Mouse (Mus musculus): ENCODE measurements at regions not wholly inside any gene's neighbourhood (a gene's known extent, or its start where the extent isn't known, plus 50 kb on each side); places are given as distances from the start of the nearest gene placed in this dataset.
A peak's percentile ranks its signal among the peaks of the same experiment; 100 is the strongest.

DNA sequence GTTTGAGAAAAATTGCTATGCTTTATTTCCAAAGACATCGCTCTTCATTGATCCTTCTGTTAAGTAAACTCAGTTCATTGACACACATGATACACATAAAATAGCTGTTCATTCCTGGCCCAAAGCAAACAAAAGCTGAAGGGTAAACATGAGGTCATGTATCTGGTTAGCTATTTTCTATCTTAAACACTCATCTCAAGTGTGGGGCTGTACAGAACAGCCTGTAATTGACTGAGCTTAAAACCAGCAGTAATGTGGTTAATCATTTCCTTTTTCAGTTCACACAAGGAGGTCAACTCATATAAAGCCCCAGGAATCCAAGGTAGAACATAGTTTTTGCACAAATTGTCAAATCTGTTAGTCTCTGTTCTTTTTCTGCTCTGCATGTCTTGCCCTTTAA is 94.5 kb downstream of the Cldn17 start:
- no peak for DNase-seq

- DNase-seq, result peak; percentile 3
Measured at GRCm38 (mm10) chr16:88408144-88408543, 98.6 kb downstream of the Cldn17 start.

GRCm38 (mm10) chr16:88404331-88404730 is 102.4 kb downstream of the Cldn17 start:
- no peak for DNase-seq

DNA sequence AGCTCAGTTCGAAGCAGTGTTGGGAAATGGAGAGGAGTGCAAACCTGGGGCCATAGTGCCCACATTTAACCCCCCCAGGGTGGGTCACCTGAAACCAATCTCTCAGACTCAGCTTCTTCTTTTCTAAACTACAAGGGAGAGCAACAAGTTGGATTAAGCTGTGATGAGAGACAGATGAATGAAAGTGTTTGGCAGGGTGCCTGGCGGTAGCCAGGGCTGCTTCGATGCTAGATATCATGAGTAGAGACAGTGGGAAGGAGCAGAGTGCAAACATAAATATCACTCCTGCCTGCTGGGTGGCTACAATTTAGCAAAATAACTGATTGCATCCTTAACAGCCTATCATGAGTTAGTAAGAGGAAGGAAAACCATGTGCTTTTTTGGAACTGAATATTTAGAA is 106.9 kb downstream of the Cldn17 start:
- no peak for DNase-seq

DNA sequence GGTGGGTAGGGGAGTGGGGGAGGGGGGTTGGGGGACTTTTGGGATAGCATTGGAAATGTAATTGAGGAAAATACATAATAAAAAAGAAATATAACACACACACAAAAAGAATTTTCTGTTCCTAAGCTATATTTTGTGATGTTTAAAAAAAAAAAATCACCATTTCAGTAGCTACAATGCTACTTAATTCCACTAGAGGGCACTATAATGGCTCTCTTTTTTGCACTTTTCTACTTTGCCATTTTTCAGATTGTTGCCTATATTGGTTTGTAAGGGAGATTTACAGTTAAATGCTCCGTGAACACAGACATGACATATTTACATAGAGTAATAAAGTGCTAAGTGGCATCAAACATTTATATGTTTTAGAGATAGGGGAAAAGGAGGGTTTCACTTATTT is 102.7 kb upstream of the Grik1 start:
- no peak for DNase-seq

DNA sequence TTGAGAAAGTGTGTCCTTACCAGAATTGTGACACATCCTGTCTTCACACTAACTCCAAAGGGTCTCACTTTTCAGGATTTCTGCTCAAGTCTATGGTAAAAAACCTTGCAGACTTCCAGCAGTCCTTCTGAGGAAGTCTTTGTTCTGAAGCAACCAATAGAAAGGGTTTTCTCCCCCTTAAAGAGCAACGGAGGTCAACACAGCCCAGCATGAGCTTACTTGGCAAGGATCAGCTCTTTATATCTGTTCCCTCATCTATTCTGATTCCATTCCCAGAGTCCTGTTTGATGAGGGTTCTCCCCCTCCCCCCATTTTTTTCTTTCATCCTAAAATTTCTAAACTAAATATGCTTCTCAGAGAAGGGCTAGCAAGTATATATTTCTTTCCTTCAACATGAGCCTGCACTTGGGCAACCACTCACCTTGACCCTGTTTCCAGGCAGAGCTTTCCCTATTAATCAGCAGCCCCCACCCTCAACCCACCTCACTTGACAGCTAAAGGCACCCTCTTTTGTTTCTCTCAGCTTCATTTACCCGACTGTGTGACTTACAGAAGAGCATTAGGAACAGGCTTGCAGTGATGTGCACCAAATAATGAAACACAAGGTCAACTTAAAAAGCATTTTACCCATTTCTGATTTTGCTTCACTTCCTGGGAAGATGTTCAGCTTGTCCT is 91.7 kb upstream of the Grik1 start:
- no peak for DNase-seq

DNA sequence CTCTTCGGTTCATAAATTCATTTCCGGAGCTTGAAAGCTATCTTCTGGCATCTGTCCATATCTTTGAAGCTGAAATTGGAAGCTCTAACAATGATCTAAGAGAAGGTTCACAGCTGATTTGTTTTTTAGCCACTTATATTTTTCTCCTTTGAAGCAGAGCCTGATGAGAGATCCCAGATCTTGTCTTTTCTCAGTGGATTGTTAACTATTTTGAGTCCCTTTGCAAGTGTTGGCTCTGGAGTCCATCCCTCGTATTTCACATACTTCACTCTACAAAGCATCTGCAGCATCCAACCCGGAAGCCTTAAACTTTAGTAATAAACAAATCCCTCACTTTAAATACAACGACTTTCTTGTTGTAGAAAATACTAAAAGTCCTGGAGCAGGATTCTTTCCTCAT is 85.6 kb upstream of the Grik1 start:
- no peak for DNase-seq

DNA sequence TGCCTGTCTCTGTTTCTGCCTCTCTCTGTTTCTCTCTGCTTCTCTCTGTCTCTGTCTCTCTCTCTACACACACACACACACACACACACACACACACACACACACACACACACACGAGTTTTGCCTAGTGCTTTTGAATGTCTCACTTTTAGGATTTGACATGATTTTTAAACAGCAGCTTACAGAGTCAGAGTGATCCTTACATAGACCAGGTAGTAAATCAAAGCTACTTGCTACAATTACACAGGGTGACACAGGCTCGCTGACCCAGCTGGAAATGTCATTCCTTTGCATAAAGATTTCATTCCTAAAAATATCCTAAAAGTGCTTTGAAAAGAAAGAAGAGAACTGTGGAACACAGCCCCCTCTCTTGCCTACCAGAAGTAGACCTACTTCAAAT is 84.5 kb upstream of the Grik1 start:
- no peak for DNase-seq

- peak; percentile 41 for DNase-seq
Measured at GRCm38 (mm10) chr16:88372034-88372433, 82.0 kb upstream of the Grik1 start.

GRCm38 (mm10) chr16:88368146-88368545 is 78.1 kb upstream of the Grik1 start:
- no peak for DNase-seq

DNA sequence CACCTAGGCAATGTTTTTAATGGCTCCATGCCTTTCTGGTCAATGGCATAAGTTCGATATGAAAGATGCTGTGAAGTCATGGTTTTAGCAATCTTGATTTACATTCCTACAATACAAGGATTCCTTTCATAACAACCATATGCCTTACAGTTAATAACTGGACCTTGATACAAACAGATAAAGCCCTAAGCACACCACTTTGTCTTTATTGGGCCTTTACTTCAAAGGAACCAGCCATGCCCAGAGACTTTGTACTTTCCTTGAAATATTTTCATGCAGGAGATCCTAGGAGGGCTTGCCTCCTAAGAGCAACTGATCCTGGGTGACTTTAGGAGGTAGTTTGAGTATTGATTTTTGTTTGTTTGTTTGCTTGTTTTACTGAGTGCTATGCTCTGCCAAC is 77.1 kb upstream of the Grik1 start:
- DNase-seq, result no peak

DNA sequence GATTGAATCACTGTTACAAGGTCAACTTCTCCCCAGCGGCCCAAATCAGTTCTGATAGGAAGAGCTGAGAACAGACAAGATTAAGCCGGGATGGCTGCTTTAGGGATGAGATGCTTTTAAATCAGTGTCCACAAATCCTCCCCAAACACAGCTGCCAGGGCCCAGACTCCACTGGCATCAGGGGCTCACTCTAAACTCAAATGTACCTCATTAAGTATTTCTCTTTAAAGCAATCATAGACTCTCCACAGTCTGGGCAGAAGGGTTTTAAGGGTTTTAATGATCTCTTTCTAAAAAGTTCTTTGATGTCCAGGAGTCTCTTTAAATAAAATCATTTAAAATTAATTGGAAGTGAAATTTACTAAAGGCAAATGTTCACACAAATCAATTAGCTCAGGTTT is 70.0 kb upstream of the Grik1 start:
- DNase-seq, result no peak

Data from right cerebral cortex, adult 18-20 months (tissue).